Mouse (Mus musculus) testis, adult 2 months (tissue): ENCODE results near the gene P4ha2.

Experiments used
- CTCF ChIP-seq: fragments of 200-500 bp; IDR thresholded peaks from 2 replicates; pipeline ENCODE4 v1.5.1; 2012; ENCODE audit warnings: low read depth, mild to moderate bottlenecking, inconsistent platforms, low read length, moderate library complexity; ENCODE audit not compliant: control insufficient read depth, insufficient read depth, insufficient replicate concordance
- POLR2A ChIP-seq: fragments of 200-500 bp; IDR thresholded peaks from 2 replicates; pipeline ENCODE4 v1.6.1; 2012; ENCODE audit warnings: low read depth, mild to moderate bottlenecking, inconsistent platforms, low read length, moderate library complexity; ENCODE audit not compliant: control insufficient read depth

DNA sequence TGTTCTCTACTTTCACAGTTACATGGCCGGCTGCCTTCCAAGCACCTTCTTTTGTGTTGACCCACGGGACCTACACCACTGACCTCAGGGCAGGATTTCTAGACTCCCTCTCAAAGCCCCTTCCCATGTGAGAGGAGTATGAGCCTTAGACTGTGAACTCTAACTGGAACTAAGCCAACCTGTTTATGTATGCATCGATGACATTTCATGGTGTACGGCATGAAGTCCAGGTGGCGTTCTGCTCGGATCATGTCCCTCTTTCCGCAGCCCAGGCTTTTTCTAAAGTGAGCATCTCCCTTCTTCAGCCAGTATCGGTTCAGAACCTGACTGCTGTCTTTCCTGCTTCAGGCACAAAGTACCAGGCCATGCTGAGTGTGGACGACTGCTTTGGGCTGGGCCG is 17.2 kb downstream of the P4ha2 start:
- TF ChIP-seq CTCF (no peak), POLR2A (no peak)
